Mouse (Mus musculus): ENCODE measurements around the gene Glt1d1. TPM values are rescaled to one million over a fixed set of nuclear protein-coding genes. Genes with fewer than 3 reads are reported as not detected.

Glt1d1 gene
- polyA plus RNA-seq, 1 experiment from 2014 or later, result not detected

- no peak overlapping the region for H3K9ac ChIP-seq
- H3K36me3 ChIP-seq, result no peaks in the 10 kb centered on the region
- no peak for ATAC-seq (ENCODE audit: extremely low read depth, insufficient number of reproducible peaks, low FRiP score, low TSS enrichment)
- H3K4me3 ChIP-seq, result no peak overlapping the region
- no peaks in the 10 kb centered on the region for H3K27me3 ChIP-seq (replicated peaks)
- H3K4me2 ChIP-seq, result no peak overlapping the region
- peaks cover 16% of the 10 kb centered on the region for H3K9me3 ChIP-seq
- no peak overlapping the region for H3K27ac ChIP-seq (replicated peaks)
- WGBS, result 74% methylated on average over 3 of the region's 3 CpGs
- no peaks in the 10 kb centered on the region for H3K4me1 ChIP-seq
Observed at GRCm38 (mm10) chr5:127659312-127659711, 27.2 kb downstream of the Glt1d1 start.

GRCm38 (mm10) chr5:127660267-127660666 lies 28.2 kb downstream of the Glt1d1 start:
- ATAC-seq (ENCODE audit: extremely low read depth, insufficient number of reproducible peaks, low FRiP score, low TSS enrichment), result no peak
- Histone ChIP-seq H3K27ac (replicated peaks) (no peak overlapping the region), H3K4me1 (no peaks in the 10 kb centered on the region), H3K4me2 (no peak overlapping the region), H3K9me3 (peaks cover 16% of the 10 kb centered on the region), H3K4me3 (no peak overlapping the region), H3K36me3 (no peaks in the 10 kb centered on the region), H3K9ac (no peak overlapping the region), H3K27me3 (replicated peaks) (no peaks in the 10 kb centered on the region)
- 69% methylated on average over 5 of the region's 5 CpGs for WGBS

- H3K27me3 ChIP-seq (replicated peaks), result no peaks in the 10 kb centered on the region
- no peak overlapping the region for H3K4me3 ChIP-seq
- H3K36me3 ChIP-seq, result no peaks in the 10 kb centered on the region
- H3K4me2 ChIP-seq, result no peak overlapping the region
- no peaks in the 10 kb centered on the region for H3K4me1 ChIP-seq
- WGBS, result 71% methylated on average over 5 of the region's 5 CpGs
- H3K27ac ChIP-seq (replicated peaks), result no peak overlapping the region
- no peak for ATAC-seq (ENCODE audit: extremely low read depth, insufficient number of reproducible peaks, low FRiP score, low TSS enrichment)
- peaks cover 16% of the 10 kb centered on the region for H3K9me3 ChIP-seq
- H3K9ac ChIP-seq, result no peak overlapping the region
Observed at GRCm38 (mm10) chr5:127660979-127661378, 28.9 kb downstream of the Glt1d1 start.

- H3K27me3 ChIP-seq (replicated peaks), result no peaks in the 10 kb centered on the region
- H3K4me2 ChIP-seq, result no peak overlapping the region
- no peak for ATAC-seq (ENCODE audit: extremely low read depth, insufficient number of reproducible peaks, low FRiP score, low TSS enrichment)
- no peaks in the 10 kb centered on the region for H3K4me1 ChIP-seq
- no peaks in the 10 kb centered on the region for H3K36me3 ChIP-seq
- peaks cover 17% of the 10 kb centered on the region for H3K9me3 ChIP-seq
- WGBS, result 78% methylated on average over 8 of the region's 8 CpGs
- no peak overlapping the region for H3K27ac ChIP-seq (replicated peaks)
- H3K4me3 ChIP-seq, result no peak overlapping the region
- H3K9ac ChIP-seq, result no peak overlapping the region
Observed at GRCm38 (mm10) chr5:127673913-127674312, 41.9 kb downstream of the Glt1d1 start.

GRCm38 (mm10) chr5:127677561-127677960 lies 45.5 kb downstream of the Glt1d1 start:
- 86% methylated on average over 2 of the region's 2 CpGs for WGBS
- no peak for ATAC-seq (ENCODE audit: extremely low read depth, insufficient number of reproducible peaks, low FRiP score, low TSS enrichment)
- H3K4me2 ChIP-seq, result no peak overlapping the region
- H3K4me1 ChIP-seq, result no peaks in the 10 kb centered on the region
- no peaks in the 10 kb centered on the region for H3K36me3 ChIP-seq
- no peak overlapping the region for H3K27ac ChIP-seq (replicated peaks)
- H3K9me3 ChIP-seq, result peaks cover 17% of the 10 kb centered on the region
- H3K27me3 ChIP-seq (replicated peaks), result no peaks in the 10 kb centered on the region
- H3K9ac ChIP-seq, result no peak overlapping the region
- no peak overlapping the region for H3K4me3 ChIP-seq

- no peak overlapping the region for H3K27ac ChIP-seq (replicated peaks)
- no peaks in the 10 kb centered on the region for H3K36me3 ChIP-seq
- H3K4me3 ChIP-seq, result no peak overlapping the region
- H3K9me3 ChIP-seq, result peaks cover 17% of the 10 kb centered on the region
- no peak overlapping the region for H3K4me2 ChIP-seq
- WGBS, result 74% methylated on average over 5 of the region's 5 CpGs
- H3K4me1 ChIP-seq, result no peaks in the 10 kb centered on the region
- H3K9ac ChIP-seq, result no peak overlapping the region
- ATAC-seq (ENCODE audit: extremely low read depth, insufficient number of reproducible peaks, low FRiP score, low TSS enrichment), result no peak
- no peaks in the 10 kb centered on the region for H3K27me3 ChIP-seq (replicated peaks)
Observed at GRCm38 (mm10) chr5:127678501-127678900, 46.4 kb downstream of the Glt1d1 start.

- 58% methylated on average over 9 of the region's 9 CpGs for WGBS
- H3K4me3 ChIP-seq, result no peak overlapping the region
- H3K4me2 ChIP-seq, result no peak overlapping the region
- H3K9ac ChIP-seq, result no peak overlapping the region
- no peaks in the 10 kb centered on the region for H3K27me3 ChIP-seq (replicated peaks)
- no peaks in the 10 kb centered on the region for H3K36me3 ChIP-seq
- H3K4me1 ChIP-seq, result no peaks in the 10 kb centered on the region
- no peak overlapping the region for H3K27ac ChIP-seq (replicated peaks)
- ATAC-seq (ENCODE audit: extremely low read depth, insufficient number of reproducible peaks, low FRiP score, low TSS enrichment), result no peak
- H3K9me3 ChIP-seq, result no peaks in the 10 kb centered on the region
Observed at GRCm38 (mm10) chr5:127688568-127689170, 56.6 kb downstream of the Glt1d1 start.

GRCm38 (mm10) chr5:127691085-127691484 lies 59.0 kb downstream of the Glt1d1 start:
- 80% methylated on average over 10 of the region's 10 CpGs for WGBS
- H3K4me2 ChIP-seq, result no peak overlapping the region
- no peaks in the 10 kb centered on the region for H3K36me3 ChIP-seq
- no peaks in the 10 kb centered on the region for H3K4me1 ChIP-seq
- H3K4me3 ChIP-seq, result no peak overlapping the region
- ATAC-seq (ENCODE audit: extremely low read depth, insufficient number of reproducible peaks, low FRiP score, low TSS enrichment), result no peak
- H3K9me3 ChIP-seq, result no peaks in the 10 kb centered on the region
- H3K27ac ChIP-seq (replicated peaks), result no peak overlapping the region
- no peak overlapping the region for H3K9ac ChIP-seq
- H3K27me3 ChIP-seq (replicated peaks), result no peaks in the 10 kb centered on the region

- Histone ChIP-seq H3K36me3 (no peaks in the 10 kb centered on the region), H3K27me3 (replicated peaks) (no peaks in the 10 kb centered on the region), H3K9me3 (no peaks in the 10 kb centered on the region), H3K27ac (replicated peaks) (no peak overlapping the region), H3K9ac (no peak overlapping the region), H3K4me3 (no peak overlapping the region), H3K4me1 (no peaks in the 10 kb centered on the region), H3K4me2 (no peak overlapping the region)
- ATAC-seq (ENCODE audit: extremely low read depth, insufficient number of reproducible peaks, low FRiP score, low TSS enrichment), result no peak
- 75% methylated on average over 21 of the region's 21 CpGs for WGBS
Observed at GRCm38 (mm10) chr5:127691581-127691980, 59.5 kb downstream of the Glt1d1 start.

- Histone ChIP-seq H3K4me3 (no peak overlapping the region), H3K36me3 (no peaks in the 10 kb centered on the region), H3K4me2 (no peak overlapping the region), H3K27me3 (replicated peaks) (no peaks in the 10 kb centered on the region), H3K9ac (no peak overlapping the region), H3K4me1 (no peaks in the 10 kb centered on the region), H3K27ac (replicated peaks) (no peak overlapping the region), H3K9me3 (no peaks in the 10 kb centered on the region)
- ATAC-seq (ENCODE audit: extremely low read depth, insufficient number of reproducible peaks, low FRiP score, low TSS enrichment), result no peak
- WGBS, result 55% methylated on average over 4 of the region's 4 CpGs
Observed at GRCm38 (mm10) chr5:127695898-127696297, 63.8 kb downstream of the Glt1d1 start.

GRCm38 (mm10) chr5:127696602-127697001 lies 64.5 kb downstream of the Glt1d1 start:
- WGBS, result 78% methylated on average over 4 of the region's 4 CpGs
- Histone ChIP-seq H3K27me3 (replicated peaks) (no peaks in the 10 kb centered on the region), H3K4me2 (no peak overlapping the region), H3K4me1 (no peaks in the 10 kb centered on the region), H3K27ac (replicated peaks) (no peak overlapping the region), H3K9ac (no peak overlapping the region), H3K36me3 (no peaks in the 10 kb centered on the region), H3K9me3 (no peaks in the 10 kb centered on the region), H3K4me3 (no peak overlapping the region)
- ATAC-seq (ENCODE audit: extremely low read depth, insufficient number of reproducible peaks, low FRiP score, low TSS enrichment), result no peak

GRCm38 (mm10) chr5:127698525-127698924 lies 66.5 kb downstream of the Glt1d1 start:
- ATAC-seq (ENCODE audit: extremely low read depth, insufficient number of reproducible peaks, low FRiP score, low TSS enrichment), result no peak
- no peak overlapping the region for H3K4me3 ChIP-seq
- no peaks in the 10 kb centered on the region for H3K36me3 ChIP-seq
- no peaks in the 10 kb centered on the region for H3K4me1 ChIP-seq
- 37% methylated on average over 2 of the region's 2 CpGs for WGBS
- H3K4me2 ChIP-seq, result no peak overlapping the region
- no peaks in the 10 kb centered on the region for H3K27me3 ChIP-seq (replicated peaks)
- H3K9me3 ChIP-seq, result no peaks in the 10 kb centered on the region
- H3K9ac ChIP-seq, result no peak overlapping the region
- no peak overlapping the region for H3K27ac ChIP-seq (replicated peaks)
